Mouse (Mus musculus) left cerebral cortex, postnatal 10 days (tissue): ENCODE results near the gene Rab11fip3. TPM values are rescaled to one million over a fixed set of nuclear protein-coding genes. Genes with fewer than 3 reads are reported as not detected.

Source experiments
- DNase-seq, 2 experiments: peaks; one replicate each; pipeline ENCODE4 v3.0.0; 2021 to 2022; ENCODE audit warnings: low spot score in 2 of 2, mixed read lengths in 1 of 2; ENCODE audit errors: extremely low spot score in 1 of 2
- intact Hi-C: fragments of 180-260 bp; cut with DNase I; formaldehyde crosslinking; loops from one replicate; pipeline ENCODE4 v1.15.1; 2025
- total RNA-seq, 2 experiments: library from RNA; stranded (reverse); gene quantifications; 2 replicates each; pipeline ENCODE4 v1.2.3; 2021

The Rab11fip3 gene
- total RNA-seq, 2 experiments from 2014 or later: 67.5 to 73.8 TPM

GRCm38 (mm10) chr17:26094531-26095110, 25.3 kb upstream of the Rab11fip3 start:
- intact Hi-C loops: loop anchor here (5.0 kb wide), 1 partner anchor 82 kb away; no protein-coding TSS in a partner anchor

DNA sequence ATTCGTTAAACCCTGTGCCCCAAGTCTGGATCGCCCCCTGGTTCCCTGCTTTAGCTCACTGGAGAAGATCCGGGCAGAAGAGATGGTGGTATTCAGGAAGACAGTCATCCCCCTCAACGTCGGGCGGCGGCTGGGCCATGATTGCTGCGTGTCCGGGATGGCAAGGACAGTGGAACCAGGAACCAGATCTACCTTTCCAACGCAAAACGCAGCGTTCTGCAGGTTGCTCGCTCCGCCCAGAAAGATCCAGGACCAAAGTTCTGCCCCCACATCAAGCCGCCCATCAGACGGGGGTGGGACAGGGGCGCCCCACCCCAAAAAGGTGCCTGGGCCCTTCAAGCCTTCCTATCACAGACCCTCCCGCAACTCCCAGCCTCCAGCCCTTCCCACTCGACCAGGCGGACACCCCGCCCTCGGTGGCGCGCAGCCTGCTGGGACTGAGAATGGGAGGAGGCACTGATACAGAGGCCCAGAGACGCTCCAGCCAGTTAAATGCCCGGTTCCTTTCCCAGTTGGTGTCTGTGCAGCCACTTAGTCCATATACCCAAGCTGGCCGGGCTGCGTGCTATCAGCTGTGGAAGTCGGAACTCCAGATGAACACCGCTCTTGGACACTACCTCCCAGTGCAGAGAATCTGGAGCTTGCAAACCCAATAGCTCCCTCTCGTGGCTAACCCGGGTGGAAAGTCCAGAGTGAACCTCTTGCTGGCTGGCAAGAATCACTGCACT, 20.7 kb upstream of the Rab11fip3 start, which contains the start of gene Decr2:
Decr2 (minus strand) TSS at position 433 of the 728 bp plus-strand sequence.
- peak; percentile 86 to 91 for DNase-seq
- intact Hi-C loops: loop anchor here (2.0 to 5.0 kb wide), 2 partner anchors 49 to 78 kb away; no protein-coding TSS in a partner anchor

More at GRCm38 (mm10) chr17:26094531-26095110, 25.3 kb upstream of the Rab11fip3 start:
- no peak for DNase-seq

- intact Hi-C loops: no loop called here
Observed at GRCm38 (mm10) chr17:26087059-26087564, 17.8 kb upstream of the Rab11fip3 start.

GRCm38 (mm10) chr17:26080867-26081266, 11.5 kb upstream of the Rab11fip3 start:
- intact Hi-C loops: no loop called here
- no peak for DNase-seq

More at GRCm38 (mm10) chr17:26087059-26087564, 17.8 kb upstream of the Rab11fip3 start:
- no peak for DNase-seq

- DNase-seq: no peak
- intact Hi-C loops: no loop called here
Observed at GRCm38 (mm10) chr17:26078851-26079250, 9.5 kb upstream of the Rab11fip3 start.

DNA sequence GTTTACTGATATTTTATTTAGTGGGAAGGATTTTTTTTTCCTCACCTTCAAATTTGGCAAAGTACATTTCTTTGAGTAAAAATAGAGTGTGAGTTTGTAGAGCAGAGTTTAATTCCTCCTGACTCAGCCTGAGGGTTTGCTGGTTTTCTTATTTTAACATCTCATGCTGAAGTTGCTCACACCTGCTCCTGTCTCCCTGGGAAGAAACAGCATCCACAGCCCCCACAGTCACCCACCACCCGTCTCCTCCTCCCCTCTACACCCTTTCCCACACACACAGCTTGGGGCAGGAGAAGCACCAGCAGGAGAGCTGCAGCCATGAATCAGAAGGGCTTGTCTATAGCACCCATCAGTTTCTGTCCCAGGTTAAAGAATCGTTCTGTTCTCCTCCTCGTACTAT, 5.9 kb upstream of the Rab11fip3 start:
- DNase-seq: no peak
- intact Hi-C loops: no loop called here

DNA sequence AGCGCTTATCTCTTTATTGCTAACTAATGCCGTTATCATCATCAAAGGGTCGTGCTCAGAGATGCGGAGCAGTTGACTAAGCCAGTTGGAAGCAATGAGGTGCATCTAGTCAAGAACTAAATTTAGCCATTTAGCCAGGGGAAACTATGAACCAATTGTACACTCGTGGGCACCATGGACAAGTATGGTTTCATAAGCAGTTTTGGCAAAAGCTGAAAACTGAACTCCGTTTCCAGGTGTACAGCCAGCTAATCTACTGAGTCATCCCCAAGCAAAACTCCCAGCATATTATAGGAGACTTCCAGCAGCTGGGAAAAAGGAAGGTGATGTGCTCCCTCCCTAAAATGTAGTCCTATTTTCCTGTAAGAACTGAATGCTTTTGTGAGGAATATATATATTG, 781 bp upstream of the Rab11fip3 start:
- intact Hi-C loops: no loop called here
- DNase-seq: no peak

DNA sequence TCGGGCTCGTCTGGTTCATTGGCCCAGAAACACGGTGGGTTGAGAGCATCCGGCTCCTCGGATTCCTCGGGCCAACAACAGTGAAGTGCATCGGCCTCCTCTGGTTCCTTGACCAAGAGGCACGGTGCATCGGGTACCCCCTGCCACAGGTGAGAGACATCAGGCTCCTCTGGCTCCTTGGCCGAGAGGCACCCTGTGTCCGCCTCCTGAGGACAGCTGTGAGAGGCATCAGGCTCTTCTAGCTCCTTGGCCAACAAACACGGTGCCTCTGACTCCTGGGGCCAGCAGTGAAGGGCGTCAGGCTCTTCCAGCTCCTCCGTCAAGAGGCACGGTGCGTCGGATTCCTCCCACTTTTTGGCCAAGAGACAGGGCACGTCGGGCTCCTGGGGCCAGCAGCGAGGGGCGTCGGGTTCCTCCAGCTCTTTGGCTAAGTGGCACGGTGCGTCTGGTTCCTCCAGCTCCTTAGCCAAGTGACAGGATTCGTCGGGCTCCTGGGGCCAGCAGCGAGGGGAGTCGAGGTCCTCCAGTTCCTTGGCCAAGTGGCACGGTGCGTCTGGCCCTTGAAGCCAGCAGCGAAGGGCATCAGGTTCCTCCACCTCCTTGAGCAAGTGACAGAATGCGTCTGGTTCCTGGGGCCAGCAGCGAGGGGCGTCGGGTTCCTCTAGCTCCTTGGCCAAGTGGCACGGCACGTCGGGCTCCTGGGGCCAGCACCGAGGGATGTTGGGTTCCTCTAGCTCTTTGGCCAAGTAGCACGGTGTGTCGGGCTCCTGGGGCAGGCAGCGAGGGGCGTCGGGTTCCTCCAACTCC, 1.1 kb downstream of the Rab11fip3 start:
- intact Hi-C loops: loop anchor here (5.0 kb wide), 1 partner anchor 56 kb away; no protein-coding TSS in a partner anchor
- DNase-seq: peak in 1 of 2 experiments; percentile 37

DNA sequence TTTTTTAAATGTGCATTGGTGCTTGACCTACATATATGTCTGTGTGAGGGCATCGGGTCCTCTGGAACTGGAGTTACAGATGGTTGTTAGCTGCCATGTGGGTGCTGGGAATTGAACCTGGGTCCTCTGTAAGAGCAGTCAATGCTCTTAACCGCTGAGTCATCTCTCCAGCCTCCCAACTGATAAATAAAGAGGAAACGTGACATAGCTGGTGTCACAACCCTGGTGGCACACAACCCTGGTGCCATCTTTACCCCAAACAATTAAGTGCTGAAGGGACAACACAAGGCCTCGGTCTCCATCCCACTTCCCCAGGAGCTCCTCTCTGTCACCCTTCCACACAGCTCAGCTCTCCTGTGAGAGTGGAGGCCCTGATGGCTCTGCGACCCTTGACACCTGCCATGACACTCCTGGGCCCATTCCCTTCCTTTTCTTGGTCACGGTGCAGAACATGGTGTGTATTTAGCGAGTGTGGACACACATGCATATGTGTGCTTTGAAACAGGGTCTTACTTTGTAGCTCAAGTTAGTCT, 2.8 kb downstream of the Rab11fip3 start:
- DNase-seq: peak in 1 of 2 experiments; percentile 11
- intact Hi-C loops: loop anchor here (5.0 kb wide), 1 partner anchor 54 kb away; no protein-coding TSS in a partner anchor

DNA sequence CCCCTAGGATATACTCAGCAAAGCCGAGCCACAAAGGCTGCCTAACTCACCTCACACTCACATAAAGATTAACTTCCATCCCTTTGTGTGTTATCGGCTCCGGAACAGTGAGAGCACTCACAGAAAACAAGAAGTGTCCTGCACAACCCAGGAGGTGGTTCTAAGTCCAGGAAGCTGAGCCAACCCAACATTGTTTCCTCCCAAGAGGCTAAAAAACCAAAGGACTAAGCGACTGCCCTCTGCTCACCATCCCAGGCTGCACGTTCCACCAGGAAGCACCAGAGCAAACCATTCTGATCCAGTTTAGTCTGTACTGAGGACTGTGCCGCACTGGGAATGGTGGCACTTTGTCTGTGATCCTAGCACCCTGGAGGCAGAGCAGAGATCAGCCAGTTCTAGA, 4.4 kb downstream of the Rab11fip3 start:
- intact Hi-C loops: loop anchor here (5.0 kb wide), 1 partner anchor 53 kb away; no protein-coding TSS in a partner anchor
- DNase-seq: peak in 1 of 2 experiments; percentile 10

DNA sequence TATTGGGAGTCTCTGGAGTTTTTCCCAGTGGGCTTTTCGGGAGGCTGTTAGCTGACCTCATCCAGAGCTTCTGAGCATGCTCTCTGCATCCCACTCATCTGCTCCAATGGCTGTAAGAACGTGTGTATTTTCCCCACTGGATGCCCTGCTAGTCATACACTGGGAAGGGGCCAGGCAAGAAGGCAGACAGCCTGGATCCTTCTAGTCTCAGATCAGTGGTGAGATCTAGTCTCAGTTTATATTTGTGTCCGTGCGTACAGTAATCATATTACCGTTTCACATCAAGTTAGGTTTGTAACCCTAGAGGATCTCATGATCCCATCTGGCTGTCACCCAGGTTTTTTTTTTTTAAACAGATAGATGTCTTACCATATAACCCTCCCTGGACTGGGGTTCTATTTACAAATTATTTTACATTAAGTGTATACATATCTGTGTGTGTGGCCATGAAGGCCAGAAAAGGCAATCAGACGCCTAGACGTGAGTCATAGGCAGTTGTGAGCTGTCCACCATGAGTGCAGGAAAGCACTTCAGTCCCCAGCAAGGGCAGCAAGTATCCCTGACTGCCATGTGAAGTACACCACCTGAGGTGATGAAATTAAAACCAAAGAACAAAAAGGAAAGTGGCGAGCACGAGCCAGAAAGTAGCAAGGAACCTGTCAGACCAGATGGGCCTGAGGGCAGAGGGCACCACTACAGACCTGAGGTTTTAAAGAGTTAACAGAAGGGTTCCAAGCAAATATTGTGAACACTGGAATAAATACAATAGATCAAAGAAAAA, 11.4 kb downstream of the Rab11fip3 start:
- intact Hi-C loops: no loop called here
- DNase-seq: no peak

DNA sequence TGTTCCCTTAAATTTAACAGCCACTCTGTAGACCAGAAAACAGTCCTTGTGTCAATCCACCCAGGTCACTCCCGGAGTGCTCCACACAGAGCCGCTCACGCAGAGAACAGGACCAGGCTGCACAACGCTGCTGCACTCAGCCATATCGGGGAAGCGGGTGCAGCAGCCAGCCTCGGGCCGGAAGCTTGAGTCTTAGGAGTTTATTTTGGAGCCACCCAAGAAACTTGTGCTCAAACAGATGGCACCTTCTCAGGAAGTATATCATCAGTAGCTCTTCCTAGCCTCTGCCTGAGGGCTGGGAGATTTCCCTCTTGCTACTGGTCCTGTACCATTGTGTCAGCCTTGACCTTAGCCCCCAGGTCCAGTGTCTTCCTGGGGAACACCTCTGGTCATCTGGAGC, 12.1 kb downstream of the Rab11fip3 start:
- intact Hi-C loops: no loop called here
- peak in 1 of 2 experiments; percentile 33 for DNase-seq

DNA sequence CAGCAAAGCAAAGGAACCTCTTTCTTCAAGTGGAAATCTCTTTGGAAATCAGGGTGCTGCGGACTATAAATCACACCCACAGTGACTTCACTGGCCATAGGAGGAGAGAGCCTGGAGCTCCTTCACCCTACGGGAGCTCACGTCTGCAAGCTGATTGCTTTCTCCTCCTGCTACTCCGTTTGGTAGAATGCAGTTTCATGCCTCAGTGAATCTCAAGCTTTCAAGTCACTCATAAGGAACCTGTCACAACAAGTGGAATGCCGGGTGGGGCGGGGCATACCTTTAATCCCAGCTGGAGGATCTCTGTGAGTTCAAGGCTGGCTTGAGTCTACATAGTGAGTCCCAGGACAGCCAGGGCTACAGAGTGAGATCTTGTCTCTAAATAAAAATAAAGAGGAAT, 14.2 kb downstream of the Rab11fip3 start:
- no peak for DNase-seq
- intact Hi-C loops: no loop called here

DNA sequence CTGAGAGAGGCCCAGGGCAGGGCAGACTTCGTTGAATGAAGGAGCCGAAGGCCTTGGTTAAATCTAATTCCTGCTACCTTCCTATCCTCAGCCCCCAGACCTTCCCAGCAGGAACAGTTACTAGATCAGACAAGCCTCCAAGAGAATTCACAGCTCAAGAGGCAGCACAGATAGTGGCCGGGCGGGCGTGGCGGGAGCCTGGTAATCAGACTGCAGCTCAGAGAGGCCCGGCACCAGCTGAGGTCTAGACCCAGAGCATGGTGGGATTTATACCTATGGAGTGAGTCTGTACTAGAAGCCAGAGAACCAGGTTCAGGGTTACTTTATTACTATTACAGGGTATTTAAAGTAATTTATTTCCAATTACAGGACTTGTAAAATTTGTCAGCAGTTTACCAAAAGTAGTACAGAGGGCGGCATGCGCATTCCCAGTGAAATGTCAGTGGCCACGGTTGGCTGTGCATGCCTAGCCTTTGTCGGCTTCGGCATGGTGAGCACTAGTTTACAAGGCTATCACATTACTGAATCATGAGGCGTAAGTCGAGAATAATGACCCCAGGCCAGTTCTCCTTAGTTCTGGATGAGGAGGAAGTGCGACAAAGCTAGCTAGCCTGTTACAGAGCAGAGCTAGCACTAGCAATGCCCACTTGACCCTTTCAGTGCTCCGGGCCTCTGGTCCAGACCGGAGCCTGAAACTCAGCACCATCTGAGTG, 15.1 kb downstream of the Rab11fip3 start:
- intact Hi-C loops: no loop called here
- no peak for DNase-seq

DNA sequence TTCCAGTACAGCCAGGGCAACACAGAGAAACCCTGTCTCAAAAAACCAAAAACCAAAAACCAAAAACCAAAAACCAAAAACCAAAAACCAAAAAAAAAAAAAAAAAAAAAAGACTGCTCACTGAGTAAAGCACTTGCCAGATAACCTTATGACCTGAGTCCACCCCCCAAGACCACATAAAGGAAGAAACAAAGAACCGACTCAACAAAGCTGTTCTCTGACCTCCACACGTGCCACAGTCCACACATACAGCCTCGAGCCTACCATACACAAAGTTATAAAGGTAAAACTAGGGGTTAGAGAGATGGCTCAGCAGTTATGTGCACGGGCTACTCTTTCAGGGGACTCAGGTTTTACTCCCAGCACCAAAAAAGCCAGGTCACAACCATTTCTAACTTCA, 16.6 kb downstream of the Rab11fip3 start:
- intact Hi-C loops: no loop called here
- DNase-seq: no peak

DNA sequence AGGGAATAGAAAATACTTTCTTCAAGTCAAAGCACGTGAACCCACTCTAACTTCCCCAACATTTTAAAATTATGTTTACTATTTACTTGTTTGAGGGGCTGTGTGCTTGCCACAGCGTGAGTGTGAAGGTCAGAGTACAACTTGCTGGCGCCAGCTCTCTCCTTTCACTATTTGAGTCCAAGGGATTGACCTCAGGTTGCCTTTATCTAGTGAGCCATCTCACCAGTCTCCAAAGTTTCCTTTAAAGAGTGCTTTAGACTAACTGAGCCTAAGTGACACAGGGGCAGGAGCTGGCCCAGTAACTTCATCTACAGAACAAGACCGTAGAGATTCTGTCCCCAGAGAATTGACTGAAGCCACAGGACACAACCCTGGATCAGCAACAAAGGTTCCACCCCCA, 17.3 kb downstream of the Rab11fip3 start:
- DNase-seq: no peak
- intact Hi-C loops: no loop called here

GRCm38 (mm10) chr17:26048118-26048517, 21.2 kb downstream of the Rab11fip3 start:
- no peak for DNase-seq
- intact Hi-C loops: no loop called here
